Mouse (Mus musculus): Measurements from ENCODE around the gene Gabrp.

- TF ChIP-seq GATA1 (IDR thresholded peaks at IDR 0.05; ENCODE audit: borderline replicate concordance, low read length) (no peak), FLI1 (IDR thresholded peaks at IDR 0.05; ENCODE audit: low read length) (no peak)
Observed at GRCm38 (mm10) chr11:33614218-33614617, 35.5 kb upstream of the Gabrp start.
